Comparison of ENCODE assay signal across 11 mouse cellular contexts in the genomic region with DNA sequence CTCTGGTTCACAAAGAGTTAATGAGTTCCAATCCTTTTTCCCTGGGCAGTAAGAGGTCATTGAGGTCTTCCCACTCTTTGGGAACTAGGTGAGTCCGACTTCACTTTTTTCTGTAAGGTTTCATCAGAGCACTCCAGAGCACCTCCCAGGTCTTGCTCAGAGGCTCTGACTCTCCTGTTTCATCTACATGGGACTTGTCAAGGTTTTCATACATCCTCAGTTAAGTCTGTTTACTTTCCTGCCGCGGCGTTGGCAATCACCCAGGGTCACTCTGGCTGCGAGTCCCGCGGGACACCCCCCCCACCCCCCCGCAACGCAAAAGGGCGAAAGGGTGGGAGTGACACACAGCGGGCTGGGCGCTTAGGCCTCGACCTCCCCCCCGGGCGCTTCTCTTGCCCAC. TPM values are rescaled to one million over a fixed set of nuclear protein-coding genes. Genes with fewer than 3 reads are reported as not detected.
DNase-seq lines count a peak whose midpoint lies in the region; ATAC-seq and TF ChIP-seq lines count a peak whose summit lies in the region.
"Had no signal": no experiment of that assay in that cellular context is flagged by ENCODE, and none has a peak within 500 bp of the region (broad histone marks: within the 10 kb centered on the region; RNA-seq: fewer than 3 reads in every experiment).

No protein-coding gene starts in this region.

- no peak for TF ChIP-seq EP300 in heart, adult 2 months (IDR thresholded peaks at IDR 0.05; ENCODE audit: insufficient read depth, low read depth, low read length)

- 0 out of 2 replicates have a peak, but pooled peaks cover 4% of the 10 kb centered on the region for H3K27me3 ChIP-seq in heart, embryonic 12.5 days (replicated peaks)
- no peaks in the 10 kb centered on the region for H3K27me3 ChIP-seq in heart, adult 2 months (ENCODE audit: control insufficient read depth, insufficient read depth, low read length)
- no peaks in the 10 kb centered on the region for H3K27me3 ChIP-seq in intestine, embryonic 15.5 days (replicated peaks)
- H3K27me3 ChIP-seq in forebrain, embryonic 13.5 days: 0 out of 2 replicates have a peak, but pooled peaks cover 6% of the 10 kb centered on the region

- no peak for DNase-seq in heart, adult 2 months
- DNase-seq in adrenal gland, adult 18-20 months (ENCODE audit: low spot score in 2 of 2): peak; percentile 16 to 26
- DNase-seq in lung, adult 2 months: peak; percentile 28
- no peak for DNase-seq in urinary bladder, postnatal 25 days (ENCODE audit: low spot score)
- DNase-seq in right cerebral cortex, postnatal 14 days: no peak
- DNase-seq: thymus, adult 18-20 months had no signal

- no peak for TF ChIP-seq CTCF in heart, adult 2 months (IDR thresholded peaks at IDR 0.05)
- TF ChIP-seq CTCF in lung, adult 2 months (IDR thresholded peaks at IDR 0.05; ENCODE audit: insufficient read depth, low read length): no peak

- peak overlapping the region; percentile 53 for H3K4me2 ChIP-seq in heart, embryonic 12.5 days
- H3K4me2 ChIP-seq in intestine, embryonic 15.5 days (replicated peaks): peak overlapping the region; percentile 22; the same call in 1 of the 2 replicates
- H3K4me2 ChIP-seq in forebrain, embryonic 13.5 days: no peak overlapping the region
- H3K4me2 ChIP-seq: midbrain, embryonic 12.5 days had no signal

- WGBS in heart, embryonic 12.5 days: 19% methylated on average over 15 of the region's 15 CpGs
- 20% methylated on average over 15 of the region's 15 CpGs for WGBS in heart, adult 2 months
- WGBS in intestine, embryonic 15.5 days: 11% methylated on average over 15 of the region's 15 CpGs
- 10% methylated on average over 15 of the region's 15 CpGs for WGBS in lung, adult 2 months
- WGBS in forebrain, embryonic 13.5 days: 23% methylated on average over 15 of the region's 15 CpGs

- H3K27ac ChIP-seq in heart, embryonic 12.5 days (ENCODE audit: poor library complexity, severe bottlenecking): no peak overlapping the region
- H3K27ac ChIP-seq in heart, adult 2 months: no peak overlapping the region
- no peak overlapping the region for H3K27ac ChIP-seq in intestine, embryonic 15.5 days
- H3K27ac ChIP-seq in forebrain, embryonic 13.5 days: no peak overlapping the region
- H3K27ac ChIP-seq: left cerebral cortex, adult 2 months; midbrain, embryonic 12.5 days had no signal

- H3K4me1 ChIP-seq in heart, embryonic 12.5 days (replicated peaks): peaks cover 9% of the 10 kb centered on the region
- H3K4me1 ChIP-seq in heart, adult 2 months (ENCODE audit: control insufficient read depth, insufficient read depth, low read length): no peaks in the 10 kb centered on the region
- 0 out of 2 replicates have a peak, but pooled peaks cover 2% of the 10 kb centered on the region for H3K4me1 ChIP-seq in intestine, embryonic 15.5 days (replicated peaks)
- H3K4me1 ChIP-seq in lung, adult 2 months (ENCODE audit: control insufficient read depth, insufficient read depth, low read length): peaks cover 4% of the 10 kb centered on the region
- peaks cover 13% of the 10 kb centered on the region for H3K4me1 ChIP-seq in forebrain, embryonic 13.5 days

- H3K79me2 ChIP-seq in heart, adult 2 months (replicated peaks; ENCODE audit: control insufficient read depth, insufficient read depth, low read length): no peaks in the 10 kb centered on the region

- H3K4me3 ChIP-seq in heart, embryonic 12.5 days: peak overlapping the region; percentile 19; the same call in 1 of the 2 replicates
- no peak overlapping the region for H3K4me3 ChIP-seq in heart, adult 2 months
- H3K4me3 ChIP-seq in intestine, embryonic 15.5 days (replicated peaks): no peak overlapping the region
- no peak overlapping the region for H3K4me3 ChIP-seq in lung, adult 2 months (replicated peaks; ENCODE audit: extremely low read depth, low read depth, low read length)
- no peak overlapping the region for H3K4me3 ChIP-seq in forebrain, embryonic 13.5 days
- H3K4me3 ChIP-seq: left cerebral cortex, adult 2 months; midbrain, embryonic 12.5 days had no signal

- TF ChIP-seq POLR2A in heart, adult 2 months (IDR thresholded peaks at IDR 0.05; ENCODE audit: insufficient read depth, low read depth, low read length): no peak
- TF ChIP-seq POLR2A in lung, adult 2 months (IDR thresholded peaks at IDR 0.05; ENCODE audit: borderline replicate concordance, extremely low read depth, low read depth, low read length): no peak

- intact Hi-C loops in heart, adult 2 months (cut with DNase I): no loop called here

- H3K9me3 ChIP-seq in heart, embryonic 12.5 days (replicated peaks): no peaks in the 10 kb centered on the region
- no peaks in the 10 kb centered on the region for H3K9me3 ChIP-seq in intestine, embryonic 15.5 days
- no peaks in the 10 kb centered on the region for H3K9me3 ChIP-seq in forebrain, embryonic 13.5 days (replicated peaks)
- H3K9me3 ChIP-seq: midbrain, embryonic 12.5 days had no signal

- H3K36me3 ChIP-seq in heart, embryonic 12.5 days: no peaks in the 10 kb centered on the region
- no peaks in the 10 kb centered on the region for H3K36me3 ChIP-seq in heart, adult 2 months (ENCODE audit: control insufficient read depth, insufficient read depth, low read length)
- H3K36me3 ChIP-seq in intestine, embryonic 15.5 days: no peaks in the 10 kb centered on the region
- no peaks in the 10 kb centered on the region for H3K36me3 ChIP-seq in forebrain, embryonic 13.5 days (ENCODE audit: poor library complexity, severe bottlenecking)
- H3K36me3 ChIP-seq: midbrain, embryonic 12.5 days had no signal

- no peak overlapping the region for H3K9ac ChIP-seq in heart, embryonic 12.5 days
- H3K9ac ChIP-seq in heart, adult 2 months (ENCODE audit: low read depth, low read length): no peak overlapping the region
- H3K9ac ChIP-seq in intestine, embryonic 15.5 days: no peak overlapping the region
- no peak overlapping the region for H3K9ac ChIP-seq in forebrain, embryonic 13.5 days
- H3K9ac ChIP-seq: midbrain, embryonic 12.5 days had no signal

- ATAC-seq in heart, embryonic 12.5 days (ENCODE audit: insufficient number of reproducible peaks, low FRiP score): no peak
- no peak for ATAC-seq in intestine, embryonic 15.5 days
- no peak for ATAC-seq in forebrain, embryonic 13.5 days

RNA-seq across cellular contexts. Expression of a gene that starts 3.1 kb away (rescaled TPM):
- polyA plus RNA-seq in heart, embryonic 12.5 days (2016; fragmentation: Nextera tagmentation; extraction: Ambion mirVana): 23.8 and 28.4 TPM in 2 replicates
- 10 to 100 TPM; 11.1 to 13.3 TPM for total RNA-seq in heart, adult 2 months (2021)
- 10.6 and 15.3 TPM in 2 replicates for polyA plus RNA-seq in heart, adult 2 months (2012; rRNA removed)
- 10 to 100 TPM; 17.4 to 20.6 TPM for total RNA-seq in adrenal gland, adult 18-20 months (2021)
- 28.9 and 29.7 TPM in 2 replicates for polyA plus RNA-seq in intestine, embryonic 15.5 days (2015; fragmentation: Nextera tagmentation; extraction: Ambion mirVana)
- polyA plus RNA-seq in lung, adult 2 months (2012; rRNA removed): 11.6 and 23.0 TPM in 2 replicates
- 51.1 and 51.2 TPM in 2 replicates for polyA plus RNA-seq in forebrain, embryonic 13.5 days (2015; fragmentation: Nextera tagmentation; extraction: Ambion mirVana)

RNA-seq across cellular contexts. Expression of a gene that starts 43.5 kb away (rescaled TPM):
- 39.3 and 39.8 TPM in 2 replicates for polyA plus RNA-seq in heart, embryonic 12.5 days (2016; fragmentation: Nextera tagmentation; extraction: Ambion mirVana)
- total RNA-seq in heart, adult 2 months (2021): 10 to 100 TPM; 67.6 to 74.3 TPM
- 146 and 164 TPM in 2 replicates for polyA plus RNA-seq in heart, adult 2 months (2012; rRNA removed)
- 10 to 100 TPM; 40.8 to 46.1 TPM for total RNA-seq in adrenal gland, adult 18-20 months (2021)
- 32.6 and 33.5 TPM in 2 replicates for polyA plus RNA-seq in intestine, embryonic 15.5 days (2015; fragmentation: Nextera tagmentation; extraction: Ambion mirVana)
- 33.3 and 66.5 TPM in 2 replicates for polyA plus RNA-seq in lung, adult 2 months (2012; rRNA removed)
- polyA plus RNA-seq in forebrain, embryonic 13.5 days (2015; fragmentation: Nextera tagmentation; extraction: Ambion mirVana): 16.9 and 20.1 TPM in 2 replicates

Comparison
In these comparisons a context has a peak if more than half of its experiments do, and no peak if none do; other contexts are left out.
1. DNase-seq: peak in adrenal gland, adult 18-20 months (2 of 2) and lung, adult 2 months (single experiment); none in heart, adult 2 months (0 of 2), urinary bladder, postnatal 25 days (single experiment) and right cerebral cortex, postnatal 14 days (single experiment).